Mouse (Mus musculus): Measurements from ENCODE around the gene Kir3dl1.
"Not testable (repeated sequence)": the region's sequence is repeated elsewhere in the genome, so short reads cannot be mapped to it uniquely, and the experiment has no call there.

The Kir3dl1 gene

GRCm38 (mm10) chrX:136517699-136518098, at the start of gene Kir3dl1:
TSS of gene Kir3dl1 (plus strand) at chrX:136517999.
- not testable (repeated sequence) for DNase-seq (ENCODE audit: low spot score)

GRCm38 (mm10) chrX:136543956-136544355, 26.2 kb downstream of the Kir3dl1 start, which contains the start of gene Kir3dl2:
TSS of gene Kir3dl2 (minus strand) at chrX:136544056.
- not testable (repeated sequence) for DNase-seq (ENCODE audit: low spot score)

- not testable (repeated sequence) for DNase-seq (ENCODE audit: low spot score)
Measured at GRCm38 (mm10) chrX:136569094-136569493, 51.3 kb downstream of the Kir3dl1 start.
